Mouse (Mus musculus): Measurements from ENCODE around the gene Ccnd3.

- TF ChIP-seq POLR2A (IDR thresholded peaks at IDR 0.05; ENCODE audit: low read depth, low read length): no peak
- no peak for TF ChIP-seq CTCF (IDR thresholded peaks at IDR 0.05; ENCODE audit: borderline replicate concordance, insufficient read depth, low read length)
Observed at GRCm38 (mm10) chr17:47531387-47531818, 26.6 kb downstream of the Ccnd3 start.
